Mouse (Mus musculus) naive thymus-derived CD4-positive, alpha-beta T cell, adult 5 months (primary cell): ENCODE data around the gene Prdx6b. TPM values are rescaled to one million over a fixed set of nuclear protein-coding genes. Genes with fewer than 3 reads are reported as not detected.

ENCODE experiments used
- polyA plus RNA-seq: library from polyadenylated mRNA; unstranded; fragments of 100-300 nt; shearing (Covaris generic); gene quantifications from one replicate; pipeline ENCODE4 v1.2.1, GENCODE M21; 2017

Gene Prdx6b
- polyA plus RNA-seq = 0.12 TPM

DNA sequence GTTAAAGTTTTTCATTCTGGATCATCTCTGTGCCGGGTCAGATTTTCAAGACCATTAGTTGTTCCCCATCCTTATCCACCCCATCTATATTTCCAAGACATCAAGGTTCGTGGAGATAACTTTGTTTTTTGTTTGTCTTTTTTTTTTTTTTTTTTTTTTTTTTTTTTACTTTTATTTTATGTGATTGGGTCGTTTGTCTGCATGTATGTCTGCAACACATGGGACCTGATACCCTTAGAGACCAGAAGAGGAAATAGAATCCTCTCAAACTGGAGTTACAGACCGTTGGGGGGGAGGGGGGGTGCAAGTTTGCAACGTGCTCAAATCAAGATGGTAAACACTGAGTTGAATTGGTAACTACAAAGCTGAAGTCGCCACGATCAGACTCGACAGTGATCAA lies at the start of gene Prdx6b:
Gene Prdx6b (plus strand): TSS at position 301 of the 400 bp plus-strand sequence.

DNA sequence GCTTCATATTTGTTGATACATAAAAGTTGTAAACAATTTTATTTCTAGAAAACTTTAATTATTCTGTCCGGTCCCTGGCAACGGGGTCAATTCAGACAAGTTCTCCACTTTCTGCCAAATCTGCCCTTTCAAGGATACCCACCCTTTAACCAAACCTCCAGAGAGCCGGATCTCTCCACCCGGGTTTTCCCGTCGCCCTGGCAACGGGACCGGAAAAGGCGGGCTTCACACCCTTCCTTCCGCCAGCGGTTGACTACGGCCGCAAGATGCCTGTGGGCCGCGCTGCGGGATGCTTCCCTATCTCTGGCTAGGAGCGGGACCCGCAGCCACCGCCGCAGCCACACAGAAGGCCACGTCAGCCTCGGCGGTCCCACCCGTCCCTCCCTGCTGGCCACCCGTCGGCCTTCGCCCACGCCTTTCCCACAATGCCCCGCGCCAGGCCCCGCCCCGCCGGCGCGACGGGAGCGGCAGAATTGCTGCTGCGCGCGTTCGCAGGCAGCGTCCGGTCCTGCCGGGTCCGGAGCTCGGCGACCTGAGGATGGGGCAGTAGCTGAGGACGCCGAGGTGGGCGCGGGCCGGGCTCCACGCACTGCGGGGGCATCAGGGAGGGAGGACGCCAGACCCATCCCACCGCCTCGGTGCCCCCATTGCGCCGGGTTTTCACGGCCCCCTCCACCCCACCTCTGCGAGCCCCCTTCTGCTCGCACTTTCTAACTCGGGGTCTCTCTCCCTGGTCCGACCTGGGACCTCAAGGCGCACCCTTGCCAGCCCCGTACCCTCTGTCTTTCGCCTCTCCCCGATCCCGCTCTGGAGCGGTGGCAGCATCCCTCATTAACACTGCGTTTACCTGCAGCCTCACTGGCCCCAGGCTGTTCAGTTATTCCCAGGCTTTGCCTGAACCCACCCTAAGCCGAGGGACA lies 23.2 kb downstream of the Prdx6b start, which contains the start of gene Dnajc10:
Gene Dnajc10 (plus strand): TSS at position 225 of the 920 bp plus-strand sequence.

Other genes starting within 250 kb of the Prdx6b start
- not detected for gene Pde1a, start 163.0 kb upstream of the Prdx6b start, polyA plus RNA-seq
- gene Dnajc10, start 23.0 kb downstream of the Prdx6b start, polyA plus RNA-seq = 32.1 TPM
- gene Frzb, start 155.2 kb downstream of the Prdx6b start, polyA plus RNA-seq = not detected